Mouse (Mus musculus) ES-E14 (cell line): ENCODE measurements around the gene Scaf11.

Source experiments
- CHD2 ChIP-seq: IDR thresholded peaks from 2 replicates; pipeline ENCODE4 v1.6.1; 2014; ENCODE audit warnings: mild to moderate bottlenecking, low read depth, low read length, inconsistent platforms
- HCFC1 ChIP-seq: IDR thresholded peaks from 2 replicates; pipeline ENCODE4 v1.6.1; 2012; ENCODE audit warnings: low read length, inconsistent platforms, borderline replicate concordance; ENCODE audit not compliant: insufficient read depth
- MAFK ChIP-seq: IDR thresholded peaks from 2 replicates; pipeline ENCODE4 v1.6.1; 2014; ENCODE audit warnings: mild to moderate bottlenecking, low read depth, low read length, inconsistent platforms; ENCODE audit not compliant: insufficient read depth
- ZC3H11A ChIP-seq: IDR thresholded peaks from 2 replicates; pipeline ENCODE4 v1.6.1; 2012; ENCODE audit warnings: low read depth, mild to moderate bottlenecking, inconsistent platforms, low read length, borderline replicate concordance
- ZNF384 ChIP-seq: IDR thresholded peaks from 2 replicates; pipeline ENCODE4 v1.6.1; 2012; ENCODE audit warnings: low read depth, low read length, inconsistent platforms

- TF ChIP-seq CHD2 (no peak), HCFC1 (no peak), MAFK (no peak), ZC3H11A (no peak), ZNF384 (no peak)
These were observed 95.3 kb downstream of the Scaf11 start for GRCm38 (mm10) chr15:96365351-96365750.
